Mouse (Mus musculus) embryonic facial prominence, embryonic 13.5 days (tissue): ENCODE data around the gene Gm28845. TPM values are rescaled to one million over a fixed set of nuclear protein-coding genes. Genes with fewer than 3 reads are reported as not detected.
"Not testable (repeated sequence)": the region's sequence is repeated elsewhere in the genome, so short reads cannot be mapped to it uniquely, and the experiment has no call there.

Source experiments
- ATAC-seq: fragments of 200-750 bp; cut with Nextera tagmentation; 2 replicates; pipeline ENCODE4 v1.8.0; 2017; ENCODE audit warnings: low read depth; ENCODE audit not compliant: insufficient number of reproducible peaks, insufficient read depth, low FRiP score, low TSS enrichment
- H3K27ac ChIP-seq: fragments of 300-500 bp; sonication (generic); 2 replicates; pipeline ENCODE4 v1.5.1; 2015; ENCODE audit warnings: moderate library complexity, mild to moderate bottlenecking, inconsistent platforms
- H3K27me3 ChIP-seq: fragments of 300-500 bp; sonication (generic); 2 replicates; pipeline ENCODE4 v1.6.1; 2015; ENCODE audit warnings: mild to moderate bottlenecking, inconsistent platforms
- H3K36me3 ChIP-seq: fragments of 300-500 bp; sonication (generic); 2 replicates; pipeline ENCODE4 v1.6.1; 2015; ENCODE audit warnings: mild to moderate bottlenecking, inconsistent platforms
- H3K4me1 ChIP-seq: fragments of 300-500 bp; sonication (generic); 2 replicates; pipeline ENCODE4 v1.6.1; 2015; ENCODE audit warnings: inconsistent platforms
- H3K4me2 ChIP-seq: fragments of 300-500 bp; sonication (generic); 2 replicates; pipeline ENCODE4 v1.6.1; 2015; ENCODE audit warnings: moderate library complexity, mild to moderate bottlenecking, inconsistent platforms
- H3K4me3 ChIP-seq: fragments of 300-500 bp; sonication (generic); 2 replicates; pipeline ENCODE4 v1.5.1; 2015; ENCODE audit warnings: mild to moderate bottlenecking, inconsistent platforms
- H3K9ac ChIP-seq: fragments of 300-500 bp; sonication (generic); 2 replicates; pipeline ENCODE4 v1.6.1; 2015; ENCODE audit warnings: mild to moderate bottlenecking, inconsistent platforms
- H3K9me3 ChIP-seq: fragments of 300-500 bp; sonication (generic); 2 replicates; pipeline ENCODE4 v1.6.1; 2016; ENCODE audit warnings: inconsistent platforms
- WGBS: fragments of 180-500 bp; shearing (Covaris S2); methylation state at CpG from one replicate; pipeline ENCODE4 v1.1.7; 2015; ENCODE audit warnings: mixed read lengths; 5-methylcytosine and 5-hydroxymethylcytosine counted together
- polyA plus RNA-seq: library from polyadenylated mRNA; unstranded; fragments of >200 nt; fragmentation: Nextera tagmentation; extraction: Ambion mirVana; gene quantifications from 2 replicates; pipeline ENCODE4 v1.2.1, GENCODE M21; 2015

Gm28845 gene
- polyA plus RNA-seq, 1 experiment from 2014 or later = not detected

- not testable (repeated sequence) for H3K27me3 ChIP-seq, H3K4me1 ChIP-seq, ATAC-seq, H3K9ac ChIP-seq, H3K9me3 ChIP-seq, H3K36me3 ChIP-seq, H3K4me3 ChIP-seq, H3K4me2 ChIP-seq, H3K27ac ChIP-seq
- 80% methylated on average over 12 of the region's 12 CpGs for WGBS
These were observed 68.4 kb downstream of the Gm28845 start, which contains the start of gene Cryge for GRCm38 (mm10) chr1:65050952-65051351. Gene Cryge (minus strand): TSS chr1:65051149.

Other genes starting within 250 kb of the Gm28845 start
- 8.6 and 8.7 TPM in 2 replicates for gene Plekhm3, start 162.7 kb downstream of the Gm28845 start, polyA plus RNA-seq
- gene Akr1cl, start 86.8 kb downstream of the Gm28845 start, polyA plus RNA-seq = 0.29 TPM in 1 of 2 replicates, not detected in the other
- gene Cryge, start 68.4 kb downstream of the Gm28845 start, polyA plus RNA-seq = not detected in 2 replicates
- gene Crygd, start 56.1 kb downstream of the Gm28845 start, polyA plus RNA-seq = not detected in 2 replicates
- gene Crygc, start 45.9 kb downstream of the Gm28845 start, polyA plus RNA-seq = not detected in 2 replicates
- 0.76 and 0.94 TPM in 2 replicates for gene Crygb, start 37.3 kb downstream of the Gm28845 start, polyA plus RNA-seq
- not detected in 2 replicates for gene Cryga, start 16.2 kb downstream of the Gm28845 start, polyA plus RNA-seq
- 0.15 and 0.80 TPM in 2 replicates for gene D630023F18Rik, start 3.7 kb upstream of the Gm28845 start, polyA plus RNA-seq
- gene Idh1, start 66.9 kb upstream of the Gm28845 start, polyA plus RNA-seq = 148 and 152 TPM in 2 replicates
- gene Pikfyve, start 67.1 kb upstream of the Gm28845 start, polyA plus RNA-seq = 11.2 and 12.0 TPM in 2 replicates
- 0.27 and 0.48 TPM in 2 replicates for gene Pth2r, start 162.5 kb upstream of the Gm28845 start, polyA plus RNA-seq